Mouse (Mus musculus): Measurements from ENCODE around the gene Rnaseh2b. TPM values are rescaled to one million over a fixed set of nuclear protein-coding genes. Genes with fewer than 3 reads are reported as not detected.
A peak's percentile ranks its signal among the peaks of the same experiment; 100 is the strongest.

Rnaseh2b gene
- polyA plus RNA-seq, 1 experiment from 2014 or later: 53.0 TPM

GRCm38 (mm10) chr14:62326026-62326425 lies 33.6 kb downstream of the Rnaseh2b start:
- no peak for DNase-seq (ENCODE audit: low spot score)
- H3K27ac ChIP-seq: no peak overlapping the region
- no peaks in the 10 kb centered on the region for H3K27me3 ChIP-seq (ENCODE audit: low read depth, poor library complexity, severe bottlenecking)
- 88% methylated on average over 3 of the region's 3 CpGs for WGBS
- no peaks in the 10 kb centered on the region for H3K36me3 ChIP-seq
- no peaks in the 10 kb centered on the region for H3K9me3 ChIP-seq (replicated peaks)
- no peak overlapping the region for H3K4me3 ChIP-seq
- peaks cover 6% of the 10 kb centered on the region; the same call in 1 of the 2 replicates for H3K4me1 ChIP-seq

GRCm38 (mm10) chr14:62327171-62327570 lies 34.8 kb downstream of the Rnaseh2b start:
- peaks cover 13% of the 10 kb centered on the region for H3K4me1 ChIP-seq
- WGBS: 64% methylated on average over 2 of the region's 2 CpGs
- no peaks in the 10 kb centered on the region for H3K27me3 ChIP-seq (ENCODE audit: low read depth, poor library complexity, severe bottlenecking)
- no peak for DNase-seq (ENCODE audit: low spot score)
- no peak overlapping the region for H3K27ac ChIP-seq
- no peaks in the 10 kb centered on the region for H3K36me3 ChIP-seq
- H3K4me3 ChIP-seq: no peak overlapping the region
- no peaks in the 10 kb centered on the region for H3K9me3 ChIP-seq (replicated peaks)

GRCm38 (mm10) chr14:62328606-62329005 lies 36.2 kb downstream of the Rnaseh2b start:
- Histone ChIP-seq H3K36me3 (no peaks in the 10 kb centered on the region), H3K4me1 (peaks cover 25% of the 10 kb centered on the region), H3K27me3 (ENCODE audit: low read depth, poor library complexity, severe bottlenecking) (no peaks in the 10 kb centered on the region), H3K27ac (no peak overlapping the region), H3K9me3 (replicated peaks) (no peaks in the 10 kb centered on the region), H3K4me3 (no peak overlapping the region)
- no peak for DNase-seq (ENCODE audit: low spot score)
- WGBS: 56% methylated on average over 6 of the region's 6 CpGs

DNA sequence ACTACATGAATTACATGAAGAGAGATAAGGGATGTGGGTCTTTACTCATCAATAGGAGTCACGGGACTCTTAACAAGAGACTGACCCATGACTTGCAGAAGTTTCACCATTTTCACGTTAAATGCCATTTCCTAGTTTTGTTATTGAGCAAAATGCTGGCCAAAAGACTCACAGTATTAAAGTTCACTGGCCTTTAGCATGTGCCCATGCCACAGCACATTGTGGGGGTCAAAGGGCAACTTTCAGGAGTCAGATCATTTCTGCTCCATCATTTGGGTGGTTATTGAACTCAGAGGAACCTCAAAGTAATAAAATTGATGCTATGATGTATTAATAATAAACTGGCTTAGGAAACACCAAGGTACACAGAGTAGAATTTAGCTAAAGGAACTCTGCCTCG lies 37.2 kb downstream of the Rnaseh2b start:
- H3K27ac ChIP-seq: no peak overlapping the region
- no peaks in the 10 kb centered on the region for H3K9me3 ChIP-seq (replicated peaks)
- H3K4me3 ChIP-seq: no peak overlapping the region
- WGBS: 87% methylated on average over 3 of the region's 3 CpGs
- H3K36me3 ChIP-seq: no peaks in the 10 kb centered on the region
- peaks cover 30% of the 10 kb centered on the region for H3K4me1 ChIP-seq
- DNase-seq (ENCODE audit: low spot score): no peak
- no peaks in the 10 kb centered on the region for H3K27me3 ChIP-seq (ENCODE audit: low read depth, poor library complexity, severe bottlenecking)

DNA sequence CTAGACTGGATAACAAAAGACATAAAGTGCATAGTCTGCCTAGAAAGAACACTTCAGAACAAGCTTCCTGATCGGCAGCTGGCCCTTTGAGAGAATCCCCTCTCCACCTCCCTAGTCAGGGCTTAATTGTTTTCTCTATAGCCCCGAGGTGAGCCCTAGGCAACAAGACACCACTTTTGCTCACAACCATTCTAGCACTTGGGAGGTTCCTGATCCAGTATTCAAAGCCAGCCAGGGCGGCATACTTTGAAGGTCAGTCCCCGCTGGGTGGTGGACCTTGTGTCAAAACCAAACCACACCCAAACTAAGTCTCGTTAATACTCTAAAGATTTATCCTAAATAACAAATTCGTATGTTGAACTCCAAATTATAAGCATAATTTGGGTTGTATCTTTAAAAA lies 39.1 kb downstream of the Rnaseh2b start:
- Histone ChIP-seq H3K27me3 (ENCODE audit: low read depth, poor library complexity, severe bottlenecking) (no peaks in the 10 kb centered on the region), H3K27ac (peak overlapping the region; percentile 95), H3K36me3 (no peaks in the 10 kb centered on the region), H3K4me1 (peaks cover 27% of the 10 kb centered on the region), H3K4me3 (peak overlapping the region; percentile 74), H3K9me3 (replicated peaks) (no peaks in the 10 kb centered on the region)
- no peak for DNase-seq (ENCODE audit: low spot score)
- 29% methylated on average over 6 of the region's 6 CpGs for WGBS

DNA sequence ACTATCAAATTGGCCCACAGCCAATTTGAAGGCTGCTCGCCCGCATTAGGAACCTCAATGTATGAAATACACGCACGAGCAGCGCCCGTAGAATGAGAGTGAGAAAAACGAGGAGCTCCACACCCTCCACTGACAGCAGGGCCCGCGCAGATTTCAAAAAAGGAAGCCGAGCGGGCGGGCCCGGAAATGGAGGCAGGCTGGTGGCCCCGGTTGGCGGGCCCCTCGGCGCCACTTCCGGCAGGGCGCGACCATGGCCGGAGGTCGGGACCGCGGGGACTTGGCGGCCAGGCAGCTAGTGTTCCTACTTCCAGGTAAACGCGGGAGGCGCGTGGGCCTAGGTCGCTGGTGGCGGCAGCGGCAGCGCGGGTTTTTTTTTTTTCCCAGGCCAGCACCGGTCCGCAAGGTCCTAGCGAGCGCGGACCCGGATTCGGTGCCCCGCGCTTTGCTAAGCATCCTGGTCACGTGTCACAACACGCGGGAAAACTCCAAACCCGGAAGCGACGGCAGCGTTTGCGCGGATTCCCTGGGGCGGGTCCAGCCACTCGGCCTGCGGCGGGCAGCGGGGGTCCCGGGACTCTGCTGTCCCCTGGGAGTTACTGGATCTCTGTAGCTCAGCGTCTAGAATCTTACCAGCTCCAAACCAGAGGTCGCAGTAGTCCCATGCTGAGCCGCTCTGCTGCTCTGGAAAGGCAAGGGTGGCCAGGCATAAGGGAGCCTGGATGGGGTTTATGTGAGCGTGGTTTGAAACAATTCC lies 39.7 kb downstream of the Rnaseh2b start:
- Histone ChIP-seq H3K27me3 (ENCODE audit: low read depth, poor library complexity, severe bottlenecking) (no peaks in the 10 kb centered on the region), H3K9me3 (replicated peaks) (no peaks in the 10 kb centered on the region), H3K27ac (peak overlapping the region; percentile 95), H3K4me3 (peak overlapping the region; percentile 74), H3K4me1 (peaks cover 27% of the 10 kb centered on the region), H3K36me3 (no peaks in the 10 kb centered on the region)
- DNase-seq (ENCODE audit: low spot score): peak; percentile 92
- under 1% methylated on average over 62 of the region's 62 CpGs for WGBS

DNA sequence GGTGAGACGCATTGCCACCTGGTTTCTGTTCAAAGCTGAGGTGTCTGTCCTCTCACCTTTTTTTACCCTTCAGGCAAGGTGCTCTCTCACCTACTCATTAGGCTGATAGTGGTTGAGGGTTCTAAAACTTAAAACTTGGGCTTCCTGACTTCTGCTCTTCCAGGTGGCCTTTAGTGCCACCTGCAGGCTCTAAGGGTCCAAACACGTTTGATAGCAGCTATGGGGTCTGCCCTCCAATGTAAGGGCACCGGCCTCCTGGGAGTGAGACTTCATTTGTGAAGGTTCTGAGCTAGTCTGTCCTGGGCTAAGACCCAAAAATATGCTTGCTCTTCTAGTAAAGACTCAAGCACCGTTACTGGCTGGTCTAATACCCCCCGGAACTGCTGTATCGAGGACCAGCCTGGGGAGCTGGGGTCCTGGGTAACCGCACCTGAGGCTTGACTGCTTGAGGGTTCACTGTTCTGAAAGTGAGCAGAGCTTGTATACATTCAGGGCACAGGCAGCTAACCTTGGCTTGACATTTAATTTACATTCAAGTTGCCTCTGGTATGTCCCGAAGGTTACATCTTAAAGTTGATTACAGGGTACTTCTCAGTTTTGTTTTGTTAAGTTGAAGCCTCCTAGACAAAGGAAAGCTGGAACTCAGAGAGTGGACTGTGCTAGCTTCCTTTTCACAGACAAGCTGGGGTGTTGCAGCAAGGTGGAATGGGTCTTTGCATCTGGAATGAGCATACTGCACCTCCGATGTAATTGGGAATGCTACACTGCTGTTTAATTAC lies 41.7 kb downstream of the Rnaseh2b start:
- no peak for DNase-seq (ENCODE audit: low spot score)
- no peaks in the 10 kb centered on the region for H3K27me3 ChIP-seq (ENCODE audit: low read depth, poor library complexity, severe bottlenecking)
- H3K36me3 ChIP-seq: peaks cover 5% of the 10 kb centered on the region; the same call in 1 of the 2 replicates
- WGBS: 80% methylated on average over 9 of the region's 9 CpGs
- peaks cover 27% of the 10 kb centered on the region for H3K4me1 ChIP-seq
- H3K9me3 ChIP-seq (replicated peaks): no peaks in the 10 kb centered on the region
- H3K4me3 ChIP-seq: no peak overlapping the region
- no peak overlapping the region for H3K27ac ChIP-seq

GRCm38 (mm10) chr14:62339196-62339595 lies 46.8 kb downstream of the Rnaseh2b start:
- no peak overlapping the region for H3K4me3 ChIP-seq
- 79% methylated on average over 1 of the region's 1 CpGs for WGBS
- no peak overlapping the region for H3K27ac ChIP-seq
- H3K36me3 ChIP-seq: peaks cover 7% of the 10 kb centered on the region; the same call in 1 of the 2 replicates
- no peak for DNase-seq (ENCODE audit: low spot score)
- H3K27me3 ChIP-seq (ENCODE audit: low read depth, poor library complexity, severe bottlenecking): no peaks in the 10 kb centered on the region
- no peaks in the 10 kb centered on the region for H3K9me3 ChIP-seq (replicated peaks)
- H3K4me1 ChIP-seq: peaks cover under 1% of the 10 kb centered on the region

DNA sequence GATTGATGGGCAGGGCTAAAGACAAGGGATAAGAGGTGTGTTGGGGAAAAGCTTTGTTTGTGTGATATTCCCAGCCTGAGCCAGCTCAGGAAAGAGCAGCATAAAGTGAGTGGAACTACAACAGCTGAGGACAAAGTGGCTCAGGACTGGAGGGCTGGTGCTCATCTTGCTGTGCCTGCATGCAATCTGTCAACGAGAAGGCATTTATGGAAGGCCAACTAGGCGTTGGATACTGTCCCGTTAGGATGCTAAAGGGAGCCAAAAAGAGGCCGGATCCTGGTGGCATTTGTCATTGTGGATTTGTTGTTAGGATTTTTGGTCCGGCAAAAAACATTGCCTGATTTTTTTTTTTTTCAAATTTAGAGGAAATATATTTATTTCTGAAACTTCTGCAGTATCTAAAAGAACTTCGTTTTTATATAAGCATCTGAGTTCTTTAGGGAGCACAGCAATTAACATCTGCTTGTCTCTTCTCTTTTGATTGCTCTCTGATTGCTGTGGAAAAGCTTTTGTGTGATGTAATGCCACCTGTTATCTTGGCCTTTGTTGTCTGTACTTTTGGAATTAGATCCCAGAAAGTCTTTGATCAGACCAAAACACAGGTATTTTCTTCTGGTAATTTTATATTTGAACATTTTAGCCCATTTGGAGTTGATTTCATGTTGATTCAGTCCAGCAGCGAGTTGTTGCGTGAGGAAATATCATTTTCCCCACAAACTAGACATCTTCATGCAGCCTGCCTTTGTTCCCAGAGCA lies 49.7 kb downstream of the Rnaseh2b start:
- WGBS: 73% methylated on average over 8 of the region's 8 CpGs
- no peak overlapping the region for H3K27ac ChIP-seq
- H3K4me3 ChIP-seq: no peak overlapping the region
- peaks cover 7% of the 10 kb centered on the region; the same call in 1 of the 2 replicates for H3K36me3 ChIP-seq
- H3K9me3 ChIP-seq (replicated peaks): no peaks in the 10 kb centered on the region
- H3K27me3 ChIP-seq (ENCODE audit: low read depth, poor library complexity, severe bottlenecking): no peaks in the 10 kb centered on the region
- no peaks in the 10 kb centered on the region for H3K4me1 ChIP-seq
- DNase-seq (ENCODE audit: low spot score): no peak

- peaks cover 9% of the 10 kb centered on the region; the same call in 1 of the 2 replicates for H3K36me3 ChIP-seq
- H3K27ac ChIP-seq: 0 out of 2 replicates have a peak overlapping the region, but pooled peaks have one; percentile 50
- H3K9me3 ChIP-seq (replicated peaks): no peaks in the 10 kb centered on the region
- H3K4me1 ChIP-seq: no peaks in the 10 kb centered on the region
- 83% methylated on average over 10 of the region's 10 CpGs for WGBS
- no peak overlapping the region for H3K4me3 ChIP-seq
- DNase-seq (ENCODE audit: low spot score): no peak
- H3K27me3 ChIP-seq (ENCODE audit: low read depth, poor library complexity, severe bottlenecking): no peaks in the 10 kb centered on the region
Observed at GRCm38 (mm10) chr14:62342643-62343144, 50.3 kb downstream of the Rnaseh2b start.

DNA sequence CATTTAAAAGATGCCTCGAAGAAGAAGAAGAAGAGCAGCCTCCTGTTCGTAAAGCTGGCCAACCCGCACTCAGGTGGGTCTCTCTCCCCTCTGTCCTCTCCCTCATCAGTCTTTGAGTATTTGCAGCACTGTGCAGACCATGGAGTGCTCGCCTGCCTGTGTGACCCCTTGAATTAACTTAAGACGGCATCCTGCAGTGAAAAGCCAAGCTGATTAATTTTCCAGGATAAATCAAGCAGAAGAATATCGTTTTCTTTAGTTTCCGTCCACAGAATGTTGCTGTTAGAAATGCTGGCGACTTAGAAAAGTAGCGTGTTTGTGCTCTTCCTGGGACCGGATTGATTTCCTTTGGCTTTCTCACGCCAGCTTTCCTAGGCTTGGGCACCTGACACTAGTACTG lies 54.2 kb downstream of the Rnaseh2b start:
- no peak for DNase-seq (ENCODE audit: low spot score)
- no peak overlapping the region for H3K4me3 ChIP-seq
- H3K4me1 ChIP-seq: peaks cover 6% of the 10 kb centered on the region; the same call in 1 of the 2 replicates
- no peaks in the 10 kb centered on the region for H3K9me3 ChIP-seq (replicated peaks)
- no peaks in the 10 kb centered on the region for H3K27me3 ChIP-seq (ENCODE audit: low read depth, poor library complexity, severe bottlenecking)
- no peak overlapping the region for H3K27ac ChIP-seq
- peaks cover 23% of the 10 kb centered on the region for H3K36me3 ChIP-seq
- WGBS: 88% methylated on average over 11 of the region's 11 CpGs

DNA sequence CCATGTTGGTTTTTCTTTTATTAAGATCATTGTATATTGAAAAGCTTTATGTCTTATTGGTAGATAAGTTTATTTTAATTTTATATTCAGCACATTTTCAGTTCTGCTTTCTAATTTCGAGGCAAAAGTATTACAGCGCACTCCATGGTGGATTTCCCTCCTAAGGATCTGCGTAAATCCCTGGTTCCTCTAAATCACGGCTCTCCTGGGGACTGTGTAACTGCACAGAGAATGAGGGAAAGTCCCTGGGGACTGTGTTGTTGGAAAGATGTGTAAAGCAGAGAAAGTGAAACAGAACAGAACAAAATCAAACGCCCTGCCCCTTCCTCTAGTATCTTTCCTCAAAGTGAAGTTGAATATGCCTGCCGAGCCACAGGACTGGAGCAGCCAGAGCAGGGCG lies 54.7 kb downstream of the Rnaseh2b start:
- no peak overlapping the region for H3K27ac ChIP-seq
- H3K4me1 ChIP-seq: peaks cover 6% of the 10 kb centered on the region; the same call in 1 of the 2 replicates
- 91% methylated on average over 7 of the region's 7 CpGs for WGBS
- peaks cover 25% of the 10 kb centered on the region for H3K36me3 ChIP-seq
- H3K9me3 ChIP-seq (replicated peaks): no peaks in the 10 kb centered on the region
- no peak for DNase-seq (ENCODE audit: low spot score)
- H3K27me3 ChIP-seq (ENCODE audit: low read depth, poor library complexity, severe bottlenecking): no peaks in the 10 kb centered on the region
- no peak overlapping the region for H3K4me3 ChIP-seq

All from limb, embryonic 10.5 days (tissue).